Mouse (Mus musculus) neural tube, embryonic 13.5 days (tissue): ENCODE results near the gene Fam189a1. TPM values are rescaled to one million over a fixed set of nuclear protein-coding genes. Genes with fewer than 3 reads are reported as not detected.

ENCODE experiments used
- ATAC-seq: fragments of 200-750 bp; cut with Nextera tagmentation; 2 replicates; pipeline ENCODE4 v1.8.0; 2017; ENCODE audit warnings: low read depth, mild to moderate bottlenecking, moderate TSS enrichment, moderate library complexity
- H3K27ac ChIP-seq: fragments of 300-500 bp; sonication (generic); replicated peaks from 2 replicates; pipeline ENCODE4 v1.5.1; 2015; ENCODE audit warnings: moderate library complexity, mild to moderate bottlenecking, inconsistent platforms
- H3K27me3 ChIP-seq: fragments of 300-500 bp; sonication (generic); 2 replicates; pipeline ENCODE4 v1.6.1; 2015; ENCODE audit warnings: mild to moderate bottlenecking, inconsistent platforms
- H3K36me3 ChIP-seq: fragments of 300-500 bp; sonication (generic); 2 replicates; pipeline ENCODE4 v1.6.1; 2015; ENCODE audit warnings: mild to moderate bottlenecking, inconsistent platforms
- H3K4me1 ChIP-seq: fragments of 300-500 bp; sonication (generic); replicated peaks from 2 replicates; pipeline ENCODE4 v1.6.1; 2015; ENCODE audit warnings: inconsistent platforms
- H3K4me2 ChIP-seq: fragments of 300-500 bp; sonication (generic); 2 replicates; pipeline ENCODE4 v1.6.1; 2015; ENCODE audit warnings: inconsistent platforms, mild to moderate bottlenecking, moderate library complexity
- H3K4me3 ChIP-seq: fragments of 300-500 bp; sonication (generic); 2 replicates; pipeline ENCODE4 v1.5.1; 2015; ENCODE audit warnings: mild to moderate bottlenecking, inconsistent platforms
- H3K9ac ChIP-seq: fragments of 300-500 bp; sonication (generic); 2 replicates; pipeline ENCODE4 v1.6.1; 2015; ENCODE audit warnings: moderate library complexity, mild to moderate bottlenecking, inconsistent platforms
- H3K9me3 ChIP-seq: fragments of 300-500 bp; sonication (generic); 2 replicates; pipeline ENCODE4 v1.6.1; 2016; ENCODE audit warnings: inconsistent platforms
- WGBS: fragments of 180-500 bp; shearing (Covaris S2); methylation state at CpG from one replicate; pipeline ENCODE4 v1.1.7; 2015; 5-methylcytosine and 5-hydroxymethylcytosine counted together
- polyA plus RNA-seq: library from polyadenylated mRNA; unstranded; fragments of >200 nt; fragmentation: Nextera tagmentation; extraction: Ambion mirVana; gene quantifications from 2 replicates; pipeline ENCODE4 v1.2.1, GENCODE M21; 2015

The Fam189a1 gene
- polyA plus RNA-seq, 1 experiment from 2014 or later: 10.8 TPM

- no peaks in the 10 kb centered on the region for H3K27me3 ChIP-seq
- H3K9ac ChIP-seq: no peak overlapping the region
- no peak overlapping the region for H3K4me2 ChIP-seq
- no peak for ATAC-seq
- no peak overlapping the region for H3K27ac ChIP-seq
- H3K9me3 ChIP-seq: no peaks in the 10 kb centered on the region
- no peak overlapping the region for H3K4me3 ChIP-seq
- no peaks in the 10 kb centered on the region for H3K4me1 ChIP-seq
- H3K36me3 ChIP-seq: no peaks in the 10 kb centered on the region
- WGBS: 81% methylated on average over 4 of the region's 4 CpGs
Measured at GRCm38 (mm10) chr7:64936927-64937326, 219.4 kb downstream of the Fam189a1 start.

- Histone ChIP-seq H3K27ac (no peak overlapping the region), H3K4me1 (no peaks in the 10 kb centered on the region), H3K36me3 (no peaks in the 10 kb centered on the region), H3K4me2 (no peak overlapping the region), H3K27me3 (no peaks in the 10 kb centered on the region), H3K4me3 (no peak overlapping the region), H3K9ac (no peak overlapping the region), H3K9me3 (no peaks in the 10 kb centered on the region)
- no peak for ATAC-seq
- 79% methylated on average over 3 of the region's 3 CpGs for WGBS
Measured at GRCm38 (mm10) chr7:64934115-64934514, 222.3 kb downstream of the Fam189a1 start.

- ATAC-seq: no peak
- Histone ChIP-seq H3K4me1 (no peaks in the 10 kb centered on the region), H3K27ac (no peak overlapping the region), H3K4me3 (no peak overlapping the region), H3K9me3 (no peaks in the 10 kb centered on the region), H3K36me3 (no peaks in the 10 kb centered on the region), H3K27me3 (no peaks in the 10 kb centered on the region), H3K9ac (no peak overlapping the region), H3K4me2 (no peak overlapping the region)
- WGBS: 75% methylated on average over 4 of the region's 4 CpGs
Measured at GRCm38 (mm10) chr7:64930980-64931379, 225.4 kb downstream of the Fam189a1 start.

GRCm38 (mm10) chr7:64923918-64924317 lies 232.5 kb downstream of the Fam189a1 start:
- H3K4me3 ChIP-seq: no peak overlapping the region

GRCm38 (mm10) chr7:64921189-64921588 lies 235.2 kb downstream of the Fam189a1 start:
- H3K9ac ChIP-seq: no peak overlapping the region
- 72% methylated on average over 13 of the region's 13 CpGs for WGBS
- peaks cover 14% of the 10 kb centered on the region for H3K4me1 ChIP-seq
- no peak overlapping the region for H3K4me3 ChIP-seq
- no peaks in the 10 kb centered on the region for H3K9me3 ChIP-seq
- H3K36me3 ChIP-seq: no peaks in the 10 kb centered on the region
- no peaks in the 10 kb centered on the region for H3K27me3 ChIP-seq
- 0 out of 2 replicates have a peak, but pooled peaks have one; percentile 48 for ATAC-seq
- H3K27ac ChIP-seq: no peak overlapping the region
- H3K4me2 ChIP-seq: no peak overlapping the region

More at GRCm38 (mm10) chr7:64923918-64924317, 232.5 kb downstream of the Fam189a1 start:
- ATAC-seq: no peak
- no peaks in the 10 kb centered on the region for H3K27me3 ChIP-seq
- WGBS: 79% methylated on average over 5 of the region's 5 CpGs
- no peak overlapping the region for H3K4me2 ChIP-seq
- H3K9me3 ChIP-seq: no peaks in the 10 kb centered on the region
- H3K36me3 ChIP-seq: no peaks in the 10 kb centered on the region
- H3K9ac ChIP-seq: no peak overlapping the region
- H3K4me1 ChIP-seq: peaks cover 14% of the 10 kb centered on the region
- H3K27ac ChIP-seq: no peak overlapping the region

GRCm38 (mm10) chr7:64920735-64921134 lies 235.6 kb downstream of the Fam189a1 start:
- no peaks in the 10 kb centered on the region for H3K36me3 ChIP-seq
- WGBS: 29% methylated on average over 5 of the region's 5 CpGs
- ATAC-seq: no peak
- H3K27me3 ChIP-seq: no peaks in the 10 kb centered on the region
- no peak overlapping the region for H3K4me2 ChIP-seq
- no peak overlapping the region for H3K9ac ChIP-seq
- no peak overlapping the region for H3K4me3 ChIP-seq
- no peaks in the 10 kb centered on the region for H3K9me3 ChIP-seq
- peaks cover 15% of the 10 kb centered on the region for H3K4me1 ChIP-seq
- 0 out of 2 replicates have a peak overlapping the region, but pooled peaks have one; percentile 18 for H3K27ac ChIP-seq

- H3K9ac ChIP-seq: no peak overlapping the region
- ATAC-seq: no peak
Measured at GRCm38 (mm10) chr7:64916654-64917053, 239.7 kb downstream of the Fam189a1 start.

GRCm38 (mm10) chr7:64915121-64915520 lies 241.2 kb downstream of the Fam189a1 start:
- Histone ChIP-seq H3K9ac (no peak overlapping the region; the same call in 1 of the 2 replicates), H3K9me3 (no peaks in the 10 kb centered on the region), H3K36me3 (no peaks in the 10 kb centered on the region), H3K27ac (peak overlapping the region; percentile 59), H3K4me1 (peaks cover 15% of the 10 kb centered on the region; the same call in 1 of the 2 replicates), H3K4me3 (no peak overlapping the region), H3K4me2 (no peak overlapping the region), H3K27me3 (no peaks in the 10 kb centered on the region)
- peak; percentile 25; the same call in 1 of the 2 replicates for ATAC-seq
- 59% methylated on average over 2 of the region's 2 CpGs for WGBS

More at GRCm38 (mm10) chr7:64916654-64917053, 239.7 kb downstream of the Fam189a1 start:
- Histone ChIP-seq H3K27me3 (no peaks in the 10 kb centered on the region), H3K36me3 (no peaks in the 10 kb centered on the region), H3K4me1 (peaks cover 25% of the 10 kb centered on the region), H3K4me2 (no peak overlapping the region), H3K9me3 (no peaks in the 10 kb centered on the region), H3K27ac (no peak overlapping the region), H3K4me3 (no peak overlapping the region)
- WGBS: 56% methylated on average over 7 of the region's 7 CpGs

- H3K4me2 ChIP-seq: no peak overlapping the region
- H3K9me3 ChIP-seq: no peaks in the 10 kb centered on the region
- H3K36me3 ChIP-seq: no peaks in the 10 kb centered on the region
- H3K4me1 ChIP-seq: peaks cover 15% of the 10 kb centered on the region; the same call in 1 of the 2 replicates
- no peak for ATAC-seq
- no peak overlapping the region for H3K27ac ChIP-seq
- H3K27me3 ChIP-seq: no peaks in the 10 kb centered on the region
- no peak overlapping the region for H3K4me3 ChIP-seq
- no peak overlapping the region for H3K9ac ChIP-seq
- WGBS: 79% methylated on average over 2 of the region's 2 CpGs
Measured at GRCm38 (mm10) chr7:64911945-64912344, 244.4 kb downstream of the Fam189a1 start.

- 89% methylated on average over 2 of the region's 2 CpGs for WGBS
- H3K27me3 ChIP-seq: no peaks in the 10 kb centered on the region
- H3K36me3 ChIP-seq: no peaks in the 10 kb centered on the region
- peaks cover 8% of the 10 kb centered on the region; the same call in 1 of the 2 replicates for H3K4me1 ChIP-seq
- H3K4me2 ChIP-seq: no peak overlapping the region
- no peaks in the 10 kb centered on the region for H3K9me3 ChIP-seq
- H3K4me3 ChIP-seq: no peak overlapping the region
- no peak overlapping the region for H3K9ac ChIP-seq
- no peak for ATAC-seq
- no peak overlapping the region for H3K27ac ChIP-seq
Measured at GRCm38 (mm10) chr7:64910208-64910607, 246.2 kb downstream of the Fam189a1 start.

- Histone ChIP-seq H3K4me2 (no peak overlapping the region), H3K9me3 (no peaks in the 10 kb centered on the region), H3K4me1 (no peaks in the 10 kb centered on the region), H3K36me3 (no peaks in the 10 kb centered on the region), H3K4me3 (no peak overlapping the region), H3K9ac (no peak overlapping the region), H3K27me3 (no peaks in the 10 kb centered on the region), H3K27ac (no peak overlapping the region)
- WGBS: 81% methylated on average over 5 of the region's 5 CpGs
- ATAC-seq: no peak
Measured at GRCm38 (mm10) chr7:64906955-64907354, 249.4 kb downstream of the Fam189a1 start.

GRCm38 (mm10) chr7:64905506-64905905 lies 250.9 kb downstream of the Fam189a1 start:
- 89% methylated on average over 3 of the region's 3 CpGs for WGBS
- no peak overlapping the region for H3K9ac ChIP-seq
- H3K27me3 ChIP-seq: no peaks in the 10 kb centered on the region
- H3K9me3 ChIP-seq: no peaks in the 10 kb centered on the region
- no peak overlapping the region for H3K27ac ChIP-seq
- no peak overlapping the region for H3K4me2 ChIP-seq
- no peaks in the 10 kb centered on the region for H3K4me1 ChIP-seq
- H3K36me3 ChIP-seq: no peaks in the 10 kb centered on the region
- ATAC-seq: no peak
- H3K4me3 ChIP-seq: no peak overlapping the region

- Histone ChIP-seq H3K9ac (no peak overlapping the region), H3K27ac (no peak overlapping the region), H3K9me3 (no peaks in the 10 kb centered on the region), H3K27me3 (no peaks in the 10 kb centered on the region), H3K4me3 (no peak overlapping the region), H3K36me3 (no peaks in the 10 kb centered on the region), H3K4me1 (peaks cover 14% of the 10 kb centered on the region), H3K4me2 (no peak overlapping the region)
- ATAC-seq: no peak
- WGBS: 82% methylated on average over 2 of the region's 2 CpGs
Measured at GRCm38 (mm10) chr7:64900249-64900648, 256.1 kb downstream of the Fam189a1 start.
